Mouse (Mus musculus): ENCODE data around the gene Ccdc117. TPM values are rescaled to one million over a fixed set of nuclear protein-coding genes. Genes with fewer than 3 reads are reported as not detected.
"Not testable (repeated sequence)": the region's sequence is repeated elsewhere in the genome, so short reads cannot be mapped to it uniquely, and the experiment has no call there.

Gene Ccdc117
- polyA plus RNA-seq, 1 experiment from 2014 or later: 21.5 TPM

GRCm38 (mm10) chr11:5515196-5515595, 26.8 kb downstream of the Ccdc117 start:
- DNase-seq (ENCODE audit: extremely low spot score, low spot score): no peak
- no peaks in the 10 kb centered on the region for H3K27me3 ChIP-seq (ENCODE audit: poor library complexity, severe bottlenecking)
- H3K27ac ChIP-seq: no peak overlapping the region
- H3K4me3 ChIP-seq: no peak overlapping the region
- H3K4me1 ChIP-seq: peaks cover 7% of the 10 kb centered on the region
- no peaks in the 10 kb centered on the region for H3K36me3 ChIP-seq (replicated peaks)
- H3K9me3 ChIP-seq: no peaks in the 10 kb centered on the region
- 87% methylated on average over 6 of the region's 6 CpGs for WGBS

- Histone ChIP-seq H3K4me1 (no peaks in the 10 kb centered on the region), H3K27ac (no peak overlapping the region), H3K27me3 (ENCODE audit: poor library complexity, severe bottlenecking) (no peaks in the 10 kb centered on the region), H3K36me3 (replicated peaks) (no peaks in the 10 kb centered on the region), H3K9me3 (no peaks in the 10 kb centered on the region), H3K4me3 (no peak overlapping the region)
- 88% methylated on average over 4 of the region's 4 CpGs for WGBS
- no peak for DNase-seq (ENCODE audit: extremely low spot score, low spot score)
Measured at GRCm38 (mm10) chr11:5514091-5514490, 27.9 kb downstream of the Ccdc117 start.

- Histone ChIP-seq H3K4me1 (no peaks in the 10 kb centered on the region), H3K4me3 (no peak overlapping the region), H3K9me3 (no peaks in the 10 kb centered on the region), H3K36me3 (replicated peaks) (no peaks in the 10 kb centered on the region), H3K27me3 (ENCODE audit: poor library complexity, severe bottlenecking) (no peaks in the 10 kb centered on the region), H3K27ac (no peak overlapping the region)
- WGBS: 86% methylated on average over 8 of the region's 8 CpGs
- DNase-seq (ENCODE audit: extremely low spot score, low spot score): no peak
Measured at GRCm38 (mm10) chr11:5512961-5513360, 29.0 kb downstream of the Ccdc117 start.

GRCm38 (mm10) chr11:5512099-5512725, 29.8 kb downstream of the Ccdc117 start:
- Histone ChIP-seq H3K9me3 (no peaks in the 10 kb centered on the region), H3K27me3 (ENCODE audit: poor library complexity, severe bottlenecking) (no peaks in the 10 kb centered on the region), H3K4me1 (no peaks in the 10 kb centered on the region), H3K36me3 (replicated peaks) (no peaks in the 10 kb centered on the region), H3K27ac (no peak overlapping the region), H3K4me3 (no peak overlapping the region)
- WGBS: 83% methylated on average over 12 of the region's 12 CpGs
- no peak for DNase-seq (ENCODE audit: extremely low spot score, low spot score)

GRCm38 (mm10) chr11:5510686-5511085, 31.3 kb downstream of the Ccdc117 start:
- H3K27ac ChIP-seq: not testable (repeated sequence)
- WGBS: no CpG with 5 or more reads among the region's 2 CpGs

GRCm38 (mm10) chr11:5510099-5510391, 31.9 kb downstream of the Ccdc117 start:
- WGBS: 86% methylated on average over 5 of the region's 5 CpGs

More at GRCm38 (mm10) chr11:5510686-5511085, 31.3 kb downstream of the Ccdc117 start:
- H3K4me1 ChIP-seq; H3K36me3 ChIP-seq (replicated peaks); H3K27me3 ChIP-seq (ENCODE audit: poor library complexity, severe bottlenecking); H3K9me3 ChIP-seq; DNase-seq (ENCODE audit: extremely low spot score, low spot score); H3K4me3 ChIP-seq: not testable (repeated sequence)

GRCm38 (mm10) chr11:5509215-5510098, 32.5 kb downstream of the Ccdc117 start:
- Histone ChIP-seq H3K27me3 (ENCODE audit: poor library complexity, severe bottlenecking) (no peaks in the 10 kb centered on the region), H3K4me3 (no peak overlapping the region), H3K27ac (no peak overlapping the region), H3K36me3 (replicated peaks) (no peaks in the 10 kb centered on the region), H3K4me1 (peaks cover 13% of the 10 kb centered on the region), H3K9me3 (no peaks in the 10 kb centered on the region)
- DNase-seq (ENCODE audit: extremely low spot score, low spot score): no peak
- 90% methylated on average over 8 of the region's 8 CpGs for WGBS

More at GRCm38 (mm10) chr11:5510099-5510391, 31.9 kb downstream of the Ccdc117 start:
- no peak for DNase-seq (ENCODE audit: extremely low spot score, low spot score)
- Histone ChIP-seq H3K27me3 (ENCODE audit: poor library complexity, severe bottlenecking) (no peaks in the 10 kb centered on the region), H3K27ac (no peak overlapping the region), H3K4me1 (peaks cover 11% of the 10 kb centered on the region), H3K4me3 (no peak overlapping the region), H3K9me3 (no peaks in the 10 kb centered on the region), H3K36me3 (replicated peaks) (no peaks in the 10 kb centered on the region)

GRCm38 (mm10) chr11:5505856-5506575, 36.0 kb downstream of the Ccdc117 start:
- Histone ChIP-seq H3K4me1 (peaks cover 13% of the 10 kb centered on the region), H3K27ac (peak overlapping the region; percentile 44; the same call in 1 of the 2 replicates), H3K4me3 (peak overlapping the region; percentile 27; the same call in 1 of the 2 replicates), H3K27me3 (ENCODE audit: poor library complexity, severe bottlenecking) (no peaks in the 10 kb centered on the region), H3K9me3 (no peaks in the 10 kb centered on the region), H3K36me3 (replicated peaks) (no peaks in the 10 kb centered on the region)
- DNase-seq (ENCODE audit: extremely low spot score, low spot score): no peak
- 41% methylated on average over 18 of the region's 18 CpGs for WGBS

- Histone ChIP-seq H3K27me3 (ENCODE audit: poor library complexity, severe bottlenecking) (no peaks in the 10 kb centered on the region), H3K36me3 (replicated peaks) (no peaks in the 10 kb centered on the region), H3K27ac (no peak overlapping the region), H3K4me3 (no peak overlapping the region), H3K9me3 (no peaks in the 10 kb centered on the region), H3K4me1 (peaks cover 13% of the 10 kb centered on the region)
- DNase-seq (ENCODE audit: extremely low spot score, low spot score): no peak
- WGBS: 91% methylated on average over 10 of the region's 10 CpGs
Measured at GRCm38 (mm10) chr11:5502351-5503051, 39.5 kb downstream of the Ccdc117 start.

- H3K9me3 ChIP-seq: no peaks in the 10 kb centered on the region
- H3K36me3 ChIP-seq (replicated peaks): no peaks in the 10 kb centered on the region
- WGBS: 86% methylated on average over 13 of the region's 13 CpGs
- DNase-seq (ENCODE audit: extremely low spot score, low spot score): no peak
- no peaks in the 10 kb centered on the region for H3K27me3 ChIP-seq (ENCODE audit: poor library complexity, severe bottlenecking)
- no peak overlapping the region for H3K27ac ChIP-seq
- H3K4me3 ChIP-seq: no peak overlapping the region
- H3K4me1 ChIP-seq: peaks cover 11% of the 10 kb centered on the region
Measured at GRCm38 (mm10) chr11:5500903-5501741, 40.9 kb downstream of the Ccdc117 start.

- 92% methylated on average over 11 of the region's 11 CpGs for WGBS
- DNase-seq (ENCODE audit: extremely low spot score, low spot score): no peak
- Histone ChIP-seq H3K27me3 (ENCODE audit: poor library complexity, severe bottlenecking) (no peaks in the 10 kb centered on the region), H3K27ac (no peak overlapping the region), H3K9me3 (no peaks in the 10 kb centered on the region), H3K4me3 (no peak overlapping the region), H3K36me3 (replicated peaks) (no peaks in the 10 kb centered on the region), H3K4me1 (peaks cover 9% of the 10 kb centered on the region)
Measured at GRCm38 (mm10) chr11:5499961-5500644, 41.9 kb downstream of the Ccdc117 start.
